Mouse (Mus musculus): ENCODE measurements around the gene Tspan12.

DNA sequence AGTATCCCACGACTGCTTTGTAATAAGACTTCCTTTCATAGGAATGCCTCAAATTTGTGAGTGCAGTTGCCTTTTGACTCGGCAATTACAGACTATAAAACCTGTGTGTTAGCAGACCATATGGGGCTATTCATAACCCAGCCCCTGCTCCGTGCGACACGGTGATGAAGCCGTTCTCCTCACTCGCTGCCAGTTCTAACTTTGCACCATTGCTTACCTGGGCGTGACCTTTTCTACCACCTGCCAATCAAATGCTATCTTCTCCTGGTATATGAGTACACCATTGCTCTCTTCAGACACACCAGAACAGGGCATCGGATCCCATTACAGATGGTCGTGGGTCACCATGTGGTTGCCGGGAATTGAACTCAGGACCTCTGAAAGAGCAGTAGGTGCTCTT lies 64.6 kb downstream of the Tspan12 start:
- no peak for TF ChIP-seq GATA1 (IDR thresholded peaks at IDR 0.05; ENCODE audit: low read depth, low read length)
- no peak for TF ChIP-seq NRF1 (IDR thresholded peaks at IDR 0.05; ENCODE audit: insufficient read depth, low read depth, low read length, poor library complexity, severe bottlenecking)
